Mouse (Mus musculus) E14TG2a.4 (cell line): ENCODE results near the gene Ncapd2.

Experiments used
- CTCF ChIP-seq: conservative IDR thresholded peaks from 2 replicates; pipeline ENCODE4 v1.5.1; 2014; ENCODE audit warnings: low read length
- POU5F1 ChIP-seq: IDR thresholded peaks from 2 replicates; pipeline ENCODE4 v1.6.1; 2014; ENCODE audit warnings: low read length, borderline replicate concordance

DNA sequence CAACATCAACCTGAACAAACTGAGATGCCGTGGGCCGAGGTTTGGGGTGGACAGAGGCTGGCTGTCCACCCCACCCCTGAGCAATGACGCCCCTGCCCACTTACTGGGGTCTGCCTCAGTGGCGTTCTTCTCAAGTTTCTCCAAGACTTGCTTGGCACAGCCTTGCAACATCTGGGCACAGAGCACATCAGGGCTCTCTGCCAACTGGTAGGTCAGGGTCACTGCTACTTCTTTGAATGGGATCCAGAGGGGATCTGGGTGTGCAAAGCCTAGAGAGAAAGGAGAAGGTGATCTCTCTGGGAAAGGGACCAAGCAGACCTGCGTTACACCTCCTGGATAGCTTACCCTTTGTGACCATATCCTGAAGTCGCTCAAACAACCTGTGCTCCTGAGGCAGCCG is 18.2 kb downstream of the Ncapd2 start:
- TF ChIP-seq CTCF: no peak
- no peak for TF ChIP-seq POU5F1
